Mouse (Mus musculus) bone marrow macrophage, adult 2 months (primary cell): ENCODE measurements around the gene Slc35a5.

Experiments used
- CTCF ChIP-seq: IDR thresholded peaks from 2 replicates; pipeline ENCODE4 v1.5.1; 2012; ENCODE audit warnings: low read depth, mild to moderate bottlenecking, low read length, moderate library complexity
- POLR2A ChIP-seq: IDR thresholded peaks from 2 replicates; pipeline ENCODE4 v1.6.1; 2012; ENCODE audit warnings: mild to moderate bottlenecking, low read depth, low read length, borderline replicate concordance

DNA sequence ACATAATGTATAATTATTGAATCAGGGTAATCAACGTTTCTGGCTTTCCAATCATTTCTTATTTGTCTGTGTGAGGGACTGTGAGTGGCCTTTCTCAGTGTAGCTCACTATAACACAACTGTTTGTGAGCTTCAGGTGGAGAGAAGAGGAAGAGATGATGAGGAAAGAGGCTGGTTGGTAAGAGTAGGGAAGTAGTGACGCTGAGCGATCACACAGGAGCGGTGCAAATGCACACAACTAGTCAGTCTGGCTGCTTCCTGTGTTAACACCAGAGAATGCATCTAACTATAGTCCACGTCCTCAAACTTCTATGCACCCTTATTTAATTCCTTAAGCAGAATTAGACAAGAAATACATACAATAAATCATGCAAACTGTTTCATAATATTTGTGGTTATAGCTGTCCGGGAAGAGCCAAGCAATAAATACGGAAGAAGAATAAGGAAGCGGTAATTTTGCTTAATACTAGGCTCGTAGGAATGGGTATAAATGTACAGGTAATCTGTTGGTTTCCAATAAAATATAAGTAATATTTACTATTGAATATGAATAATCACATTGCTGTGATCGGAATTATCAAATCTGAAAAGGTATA lies 9.9 kb downstream of the Slc35a5 start:
- no peak for TF ChIP-seq CTCF
- TF ChIP-seq POLR2A: no peak
